Mouse (Mus musculus): Measurements from ENCODE around the gene Rilpl1.

DNA sequence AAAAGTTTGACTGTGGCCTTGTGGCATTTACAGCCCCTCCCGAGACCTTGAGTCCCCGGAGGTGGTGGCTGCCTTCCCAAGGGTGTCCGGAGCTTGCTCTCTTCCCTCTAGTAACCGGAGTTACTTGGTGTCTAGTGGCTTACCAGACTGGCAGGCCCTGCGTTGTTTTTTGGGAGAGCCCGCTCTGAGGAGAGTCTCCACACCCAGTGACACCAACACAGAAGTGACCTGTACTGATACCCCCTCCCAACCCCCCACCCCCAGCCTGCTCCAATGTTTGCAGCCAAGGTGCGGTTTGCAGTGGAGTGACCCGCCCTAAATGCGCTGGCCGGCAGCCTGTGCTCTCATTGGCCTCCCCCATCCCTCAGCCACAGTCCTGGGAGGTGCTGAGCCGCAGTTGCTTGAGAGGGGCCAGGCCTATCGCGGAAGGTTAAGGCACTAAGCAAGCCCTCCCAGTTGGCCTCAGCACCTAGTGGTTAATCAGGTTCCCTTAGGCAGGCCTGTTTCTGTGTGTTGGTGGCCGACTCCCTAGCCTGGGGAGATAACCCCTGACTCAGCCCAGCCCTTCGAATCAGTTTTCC, 84.8 kb downstream of the Rilpl1 start:
- TF ChIP-seq CTCF (IDR thresholded peaks at IDR 0.05; ENCODE audit: extremely low read depth, insufficient read length, insufficient replicate concordance, low read depth, low read length) (no peak), POLR2A (IDR thresholded peaks at IDR 0.05; ENCODE audit: low read depth, low read length) (no peak; the same call in 1 of the 2 replicates)
